Mouse (Mus musculus) cerebellum, adult 2 months (tissue): ENCODE measurements around the gene Ikbkg.

Source experiments
- CTCF ChIP-seq: fragments of 200-500 bp; IDR thresholded peaks from 2 replicates; pipeline ENCODE4 v1.5.1; 2011; ENCODE audit warnings: low read depth, mild to moderate bottlenecking, control low read depth, low read length, moderate library complexity, borderline replicate concordance; ENCODE audit not compliant: insufficient read depth
- POLR2A ChIP-seq: fragments of 200-500 bp; IDR thresholded peaks from 2 replicates; pipeline ENCODE4 v1.6.1; 2011; ENCODE audit warnings: low read length, control low read depth, borderline replicate concordance; ENCODE audit not compliant: insufficient read depth

DNA sequence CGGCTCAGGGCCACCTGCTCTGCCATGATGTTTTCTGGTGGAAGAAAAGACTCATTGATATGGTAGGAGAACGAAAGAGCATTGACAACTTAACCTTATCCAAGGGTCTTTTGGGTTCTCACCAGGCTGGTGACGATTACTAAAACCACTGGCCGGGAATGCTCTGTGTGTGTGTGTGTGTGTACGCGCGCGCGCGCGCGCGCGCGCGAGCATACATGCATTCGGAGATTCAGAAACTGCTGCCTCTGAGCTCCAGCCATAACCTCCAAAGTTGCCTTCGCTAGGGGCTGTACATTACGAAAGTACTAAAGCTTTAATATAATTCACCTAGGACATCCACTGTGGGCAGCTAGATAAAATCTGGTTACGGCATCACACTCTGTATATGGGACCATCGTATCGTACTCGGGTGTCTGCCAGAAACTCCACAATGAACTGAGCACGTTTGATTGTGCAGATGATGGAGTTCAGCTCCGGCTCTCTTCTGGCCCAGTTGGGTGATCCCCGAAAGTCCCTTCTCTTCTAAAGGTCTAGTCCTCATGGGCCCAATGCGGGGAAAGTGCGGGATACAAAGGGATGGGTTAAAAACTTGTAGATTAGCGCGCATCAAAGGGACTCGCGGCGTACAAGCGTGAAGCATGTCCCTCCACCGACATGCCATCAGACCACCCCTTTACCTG lies 35.2 kb downstream of the Ikbkg start:
- no peak for TF ChIP-seq POLR2A
- TF ChIP-seq CTCF = no peak
